Mouse (Mus musculus) forebrain, embryonic 12.5 days (tissue): ENCODE results near the gene Ddx59. TPM values are rescaled to one million over a fixed set of nuclear protein-coding genes. Genes with fewer than 3 reads are reported as not detected.
A peak's percentile ranks its signal among the peaks of the same experiment; 100 is the strongest.

Source experiments
- ATAC-seq: fragments of 200-750 bp; cut with Nextera tagmentation; 2 replicates; pipeline ENCODE4 v1.8.0; 2017; ENCODE audit warnings: moderate TSS enrichment; ENCODE audit not compliant: low FRiP score
- H3K27ac ChIP-seq: fragments of 300-500 bp; sonication (generic); 2 replicates; pipeline ENCODE4 v1.5.1; 2016; ENCODE audit warnings: mild to moderate bottlenecking
- H3K27me3 ChIP-seq: fragments of 300-500 bp; sonication (generic); 2 replicates; pipeline ENCODE4 v1.6.1; 2016; ENCODE audit warnings: mild to moderate bottlenecking
- H3K36me3 ChIP-seq: fragments of 300-500 bp; sonication (generic); replicated peaks from 2 replicates; pipeline ENCODE4 v1.6.1; 2016; ENCODE audit warnings: mild to moderate bottlenecking
- H3K4me1 ChIP-seq: fragments of 300-500 bp; sonication (generic); 2 replicates; pipeline ENCODE4 v1.6.1; 2016
- H3K4me2 ChIP-seq: fragments of 300-500 bp; sonication (generic); 2 replicates; pipeline ENCODE4 v1.6.1; 2016; ENCODE audit warnings: mild to moderate bottlenecking, moderate library complexity
- H3K4me3 ChIP-seq: fragments of 300-500 bp; sonication (generic); replicated peaks from 2 replicates; pipeline ENCODE4 v1.5.1; 2016; ENCODE audit warnings: mild to moderate bottlenecking
- H3K9ac ChIP-seq: fragments of 300-500 bp; sonication (generic); 2 replicates; pipeline ENCODE4 v1.6.1; 2016; ENCODE audit warnings: mild to moderate bottlenecking
- H3K9me3 ChIP-seq: fragments of 300-500 bp; sonication (generic); 2 replicates; pipeline ENCODE4 v1.6.1; 2016
- WGBS: fragments of 180-500 bp; shearing (Covaris S2); methylation state at CpG from one replicate; pipeline ENCODE4 v1.1.7; 2016; 5-methylcytosine and 5-hydroxymethylcytosine counted together
- polyA plus RNA-seq: library from polyadenylated mRNA; unstranded; fragments of >200 nt; fragmentation: Nextera tagmentation; extraction: Ambion mirVana; gene quantifications from 2 replicates; pipeline ENCODE4 v1.2.1, GENCODE M21; 2016

Ddx59 gene
- polyA plus RNA-seq, 1 experiment from 2014 or later, result 22.0 TPM

DNA sequence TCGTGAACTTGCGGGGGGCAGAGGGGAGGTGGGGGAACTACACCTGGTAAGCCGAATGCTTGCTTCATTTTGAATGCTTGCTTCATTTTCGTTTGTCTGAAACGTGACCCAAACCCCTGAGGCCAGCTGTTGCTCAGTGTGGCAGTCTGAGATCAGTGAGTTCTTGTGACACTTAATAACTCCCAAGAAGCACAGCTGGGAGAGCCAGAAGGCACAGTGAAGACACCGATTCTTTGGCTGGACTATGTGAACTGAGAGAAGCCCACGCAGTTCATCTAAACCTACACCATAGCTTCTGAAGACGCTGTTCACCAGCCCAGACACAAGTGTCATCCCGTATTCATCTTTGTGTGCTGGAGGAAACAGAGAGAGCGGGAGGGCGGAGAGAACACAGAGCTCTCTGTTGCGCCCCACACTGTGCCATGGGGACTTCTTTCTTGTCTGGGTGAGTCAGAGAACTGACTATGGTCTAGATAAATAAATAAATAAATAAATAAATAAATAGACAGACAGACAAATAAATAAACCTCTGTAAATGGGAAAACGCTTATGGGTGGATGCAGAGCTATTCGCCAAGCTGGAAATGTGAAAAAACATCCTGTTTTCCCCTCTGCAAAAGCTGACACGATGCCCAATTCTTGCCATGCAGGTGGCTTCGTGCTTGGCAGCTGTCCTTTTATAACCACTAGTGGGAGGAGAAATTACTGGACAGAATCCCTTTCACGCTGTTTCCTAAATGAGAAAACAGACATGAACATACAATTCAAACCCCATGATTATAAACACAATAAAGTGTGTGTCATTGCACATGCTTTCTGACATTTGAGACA lies 40.9 kb downstream of the Ddx59 start:
- Histone ChIP-seq H3K4me2 (no peak overlapping the region), H3K4me1 (no peaks in the 10 kb centered on the region), H3K4me3 (no peak overlapping the region), H3K27me3 (peaks cover 25% of the 10 kb centered on the region), H3K9me3 (no peaks in the 10 kb centered on the region), H3K9ac (no peak overlapping the region), H3K27ac (no peak overlapping the region), H3K36me3 (no peaks in the 10 kb centered on the region)
- no peak for ATAC-seq
- WGBS, result 76% methylated on average over 17 of the region's 17 CpGs

GRCm38 (mm10) chr1:136456741-136457140 lies 41.7 kb downstream of the Ddx59 start:
- H3K4me1 ChIP-seq, result no peaks in the 10 kb centered on the region
- ATAC-seq, result no peak
- H3K4me3 ChIP-seq, result no peak overlapping the region
- H3K9ac ChIP-seq, result no peak overlapping the region
- H3K9me3 ChIP-seq, result no peaks in the 10 kb centered on the region
- WGBS, result 80% methylated on average over 6 of the region's 6 CpGs
- no peak overlapping the region for H3K4me2 ChIP-seq
- peaks cover 25% of the 10 kb centered on the region for H3K27me3 ChIP-seq
- H3K27ac ChIP-seq, result no peak overlapping the region
- no peaks in the 10 kb centered on the region for H3K36me3 ChIP-seq

DNA sequence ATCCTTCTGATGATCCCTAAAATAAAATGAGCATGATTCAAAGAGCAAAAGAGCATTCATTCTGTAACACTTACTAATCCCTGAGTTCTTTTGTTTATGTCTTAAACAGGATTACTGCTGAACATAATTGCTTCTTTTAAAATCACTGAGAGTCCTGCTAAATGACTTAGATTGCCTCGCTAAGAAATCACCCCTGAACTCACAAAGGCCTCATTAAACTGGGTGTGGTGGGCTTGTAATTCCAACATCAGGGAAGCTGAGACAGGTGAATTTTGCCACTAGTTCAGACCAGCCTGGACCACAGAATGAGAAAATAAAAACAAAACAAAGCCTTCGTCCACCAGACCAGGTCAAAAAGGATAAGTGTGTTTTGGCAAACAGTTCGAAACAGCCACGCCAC lies 42.3 kb downstream of the Ddx59 start:
- 60% methylated on average over 4 of the region's 4 CpGs for WGBS
- Histone ChIP-seq H3K4me2 (no peak overlapping the region), H3K27ac (no peak overlapping the region), H3K9me3 (no peaks in the 10 kb centered on the region), H3K36me3 (no peaks in the 10 kb centered on the region), H3K9ac (no peak overlapping the region), H3K27me3 (peaks cover 25% of the 10 kb centered on the region), H3K4me1 (no peaks in the 10 kb centered on the region), H3K4me3 (no peak overlapping the region)
- no peak for ATAC-seq

- Histone ChIP-seq H3K27me3 (peaks cover 25% of the 10 kb centered on the region), H3K9me3 (no peaks in the 10 kb centered on the region), H3K9ac (no peak overlapping the region), H3K36me3 (no peaks in the 10 kb centered on the region), H3K4me3 (no peak overlapping the region), H3K4me1 (no peaks in the 10 kb centered on the region), H3K4me2 (no peak overlapping the region), H3K27ac (no peak overlapping the region)
- ATAC-seq, result no peak
- 26% methylated on average over 9 of the region's 9 CpGs for WGBS
Observed at GRCm38 (mm10) chr1:136458691-136459245, 43.7 kb downstream of the Ddx59 start.

DNA sequence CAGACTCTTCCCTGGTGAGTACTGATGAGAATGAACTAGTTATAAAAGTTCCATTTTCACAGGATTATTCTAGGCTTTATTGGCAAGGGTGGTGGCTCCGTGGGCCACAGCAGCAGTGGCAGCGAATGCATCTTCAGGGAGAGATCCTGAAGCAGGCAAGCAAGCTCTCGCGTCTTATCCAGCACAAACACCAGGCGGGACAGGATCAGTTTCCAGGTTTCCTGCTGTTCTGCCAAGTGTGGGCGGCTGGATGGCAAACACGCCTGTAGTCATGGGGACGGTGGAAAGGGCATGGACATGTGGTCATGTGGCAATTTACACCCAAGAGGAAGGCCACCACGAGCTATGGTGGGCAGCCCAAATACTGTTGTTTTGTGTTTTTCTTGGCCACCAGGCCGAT lies 47.4 kb downstream of the Ddx59 start:
- H3K27ac ChIP-seq, result no peak overlapping the region
- WGBS, result 60% methylated on average over 10 of the region's 10 CpGs
- H3K9me3 ChIP-seq, result no peaks in the 10 kb centered on the region
- H3K4me1 ChIP-seq, result peaks cover 12% of the 10 kb centered on the region
- no peak overlapping the region for H3K4me2 ChIP-seq
- H3K36me3 ChIP-seq, result no peaks in the 10 kb centered on the region
- no peak overlapping the region for H3K9ac ChIP-seq
- no peak overlapping the region for H3K4me3 ChIP-seq
- ATAC-seq, result no peak
- H3K27me3 ChIP-seq, result peaks cover 8% of the 10 kb centered on the region

DNA sequence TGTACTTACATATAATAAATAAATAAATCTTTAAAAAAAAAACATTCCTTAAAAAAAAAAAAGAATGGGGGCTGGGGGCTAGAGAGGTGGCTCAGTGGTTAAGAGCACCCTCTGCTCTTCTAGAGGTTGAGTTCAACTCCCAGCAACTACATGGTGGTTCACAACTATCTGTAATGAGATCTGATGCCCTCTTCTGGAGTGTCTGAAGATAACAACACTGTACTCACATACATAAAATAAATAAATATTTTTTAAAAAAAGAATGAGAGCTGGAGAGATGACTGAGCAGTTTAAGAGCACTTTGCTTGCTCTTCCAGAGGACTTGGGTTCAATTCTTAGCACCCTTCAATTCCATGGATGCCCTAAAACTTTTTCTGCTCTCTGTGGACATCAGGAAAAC lies 50.1 kb downstream of the Ddx59 start:
- H3K9me3 ChIP-seq, result no peaks in the 10 kb centered on the region
- no peak overlapping the region for H3K4me3 ChIP-seq
- no peak overlapping the region for H3K27ac ChIP-seq
- no peak overlapping the region for H3K4me2 ChIP-seq
- peaks cover 19% of the 10 kb centered on the region for H3K36me3 ChIP-seq
- ATAC-seq, result no peak
- peaks cover 5% of the 10 kb centered on the region for H3K27me3 ChIP-seq
- peaks cover 20% of the 10 kb centered on the region for H3K4me1 ChIP-seq
- no peak overlapping the region for H3K9ac ChIP-seq

GRCm38 (mm10) chr1:136466143-136466811 lies 51.2 kb downstream of the Ddx59 start, which contains the start of gene Kif14:
TSS of gene Kif14 (plus strand) at chr1:136466343.
- Histone ChIP-seq H3K4me2 (peak within 1 kb of the TSS; percentile 87), H3K36me3 (peaks cover 19% of the 10 kb centered on the region), H3K4me3 (peak within 1 kb of the TSS; percentile 69), H3K9me3 (no peaks in the 10 kb centered on the region), H3K4me1 (peaks cover 29% of the 10 kb centered on the region), H3K27ac (peak within 1 kb of the TSS; percentile 46; the same call in 1 of the 2 replicates), H3K9ac (peak within 1 kb of the TSS; percentile 67), H3K27me3 (no peaks in the 10 kb centered on the region)
- under 1% methylated on average over 52 of the region's 52 CpGs for WGBS
- ATAC-seq, result peak; percentile 99

DNA sequence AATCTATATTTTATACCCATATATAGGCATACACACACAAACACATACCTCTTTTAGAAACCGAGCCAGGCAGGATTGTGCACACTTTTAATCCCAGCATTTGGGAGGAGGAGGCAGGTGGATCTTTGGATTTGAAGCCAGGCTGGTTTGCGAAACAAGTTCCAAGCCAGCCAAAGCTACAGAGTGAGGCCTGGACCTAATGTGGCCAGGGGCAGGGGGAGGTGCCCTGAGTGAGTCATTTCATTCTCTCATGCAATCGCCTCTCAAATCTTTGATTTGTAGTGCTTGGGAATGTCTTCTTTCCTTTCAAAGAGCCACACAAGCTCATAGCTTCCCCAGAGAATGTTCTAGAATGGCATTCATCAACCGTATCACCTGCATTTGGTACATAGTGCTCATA lies 54.3 kb downstream of the Ddx59 start:
- Histone ChIP-seq H3K4me1 (peaks cover 29% of the 10 kb centered on the region), H3K4me2 (no peak overlapping the region), H3K4me3 (no peak overlapping the region), H3K36me3 (peaks cover 47% of the 10 kb centered on the region), H3K27me3 (no peaks in the 10 kb centered on the region), H3K9me3 (no peaks in the 10 kb centered on the region), H3K9ac (no peak overlapping the region), H3K27ac (no peak overlapping the region)
- ATAC-seq, result no peak
- 90% methylated on average over 4 of the region's 4 CpGs for WGBS

- Histone ChIP-seq H3K36me3 (peaks cover 50% of the 10 kb centered on the region), H3K27me3 (no peaks in the 10 kb centered on the region), H3K4me1 (peaks cover 29% of the 10 kb centered on the region), H3K27ac (no peak overlapping the region), H3K4me2 (peak overlapping the region; percentile 17), H3K9ac (no peak overlapping the region), H3K9me3 (no peaks in the 10 kb centered on the region), H3K4me3 (no peak overlapping the region)
- 19% methylated on average over 6 of the region's 6 CpGs for WGBS
- no peak for ATAC-seq
Observed at GRCm38 (mm10) chr1:136470471-136470870, 55.4 kb downstream of the Ddx59 start.

Other genes starting within 250 kb of the Ddx59 start
- 0.20 TPM in 1 of 2 replicates, not detected in the other for gene Mroh3, start 202.4 kb upstream of the Ddx59 start, polyA plus RNA-seq
- 13.9 and 15.1 TPM in 2 replicates for gene Inava, start 181.0 kb upstream of the Ddx59 start, polyA plus RNA-seq
- gene Gpr25, start 154.4 kb upstream of the Ddx59 start, polyA plus RNA-seq, result not detected in 2 replicates
- 33.3 and 33.4 TPM in 2 replicates for gene Camsap2, start 69.2 kb upstream of the Ddx59 start, polyA plus RNA-seq
- 10.2 TPM in 2 replicates for gene Kif14, start 51.1 kb downstream of the Ddx59 start, polyA plus RNA-seq
- 33.5 and 34.9 TPM in 2 replicates for gene Zfp281, start 209.6 kb downstream of the Ddx59 start, polyA plus RNA-seq